Mouse (Mus musculus) lung, postnatal 25 days (tissue): Measurements from ENCODE around the gene Hk1.
"Not testable (repeated sequence)": the region's sequence is repeated elsewhere in the genome, so short reads cannot be mapped to it uniquely, and the experiment has no call there.

ENCODE experiments used
- DNase-seq: peaks from one replicate; pipeline ENCODE4 v3.0.0; 2022; ENCODE audit warnings: low spot score

The Hk1 gene

DNA sequence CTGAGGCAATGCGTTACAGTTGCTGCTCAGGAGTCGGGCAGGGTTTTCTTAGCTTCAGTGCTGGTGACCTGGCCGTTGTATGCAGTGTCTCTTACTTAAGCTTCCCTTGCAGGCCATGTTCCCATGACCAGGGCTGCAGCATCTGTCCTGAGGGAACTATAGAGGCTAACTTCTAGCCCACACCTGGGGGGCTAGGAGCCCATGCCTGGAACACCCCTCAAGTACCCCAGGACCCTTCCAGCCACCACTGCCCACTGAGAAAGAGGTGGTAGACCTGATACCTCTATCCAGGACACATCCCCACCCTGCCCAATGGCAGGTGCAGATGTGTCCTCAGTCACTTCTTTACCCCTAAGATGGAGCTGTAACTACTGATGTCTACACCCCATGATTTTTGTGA, 38.7 kb downstream of the Hk1 start:
- no peak for DNase-seq

DNA sequence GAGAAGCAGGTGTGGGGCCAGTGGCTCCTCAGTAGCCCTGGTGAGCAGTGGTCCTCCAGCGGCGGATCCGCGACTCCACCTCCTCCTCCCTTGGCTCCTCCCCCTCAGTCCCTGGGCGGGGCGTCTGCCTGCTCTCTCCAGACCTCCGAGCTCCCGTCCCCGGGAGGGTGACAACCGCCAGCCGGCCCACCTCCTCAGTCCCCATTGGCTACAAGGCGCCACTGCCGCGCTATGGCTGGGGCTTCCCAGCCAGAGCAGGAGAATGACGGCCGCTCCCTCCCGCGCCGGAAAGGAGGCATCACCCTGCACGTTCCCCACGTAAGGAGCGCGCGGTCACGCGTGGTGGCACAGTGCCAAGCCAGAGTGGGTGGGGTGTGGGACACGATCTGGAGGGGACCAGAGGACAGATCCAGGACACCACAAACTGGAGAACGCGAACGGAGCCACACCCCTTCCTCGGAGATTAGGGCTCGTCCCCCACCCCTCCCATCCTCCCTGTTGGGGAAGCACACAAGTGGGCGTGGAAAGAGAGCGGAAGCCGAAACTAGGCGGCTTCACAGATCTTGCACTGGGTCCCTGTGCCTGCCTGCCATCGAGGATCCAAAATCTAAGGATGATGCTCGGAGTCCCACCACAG, 39.5 kb downstream of the Hk1 start:
- peak; percentile 99 for DNase-seq

- peak; percentile 45 for DNase-seq
Measured at GRCm38 (mm10) chr10:62339211-62340094, 40.3 kb downstream of the Hk1 start.

DNA sequence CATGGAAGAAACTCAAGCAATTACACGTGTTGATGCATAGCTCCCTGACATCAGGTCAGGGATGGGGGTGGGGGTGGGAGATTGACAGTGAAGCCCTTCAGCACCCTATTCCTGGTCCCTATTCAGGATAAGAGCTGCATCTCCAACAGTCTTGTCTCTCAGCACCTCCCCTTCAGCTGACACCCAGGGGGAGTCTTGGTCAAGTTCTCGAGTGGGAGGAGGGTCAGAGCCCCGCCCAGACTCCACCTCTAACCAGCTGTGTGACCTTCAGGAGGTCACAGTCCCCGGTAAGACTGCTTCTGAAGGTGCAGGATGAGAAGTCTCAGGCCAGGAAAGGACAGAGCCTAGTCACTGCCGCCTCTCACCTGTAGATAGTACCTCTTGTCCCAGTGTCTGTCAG, 41.1 kb downstream of the Hk1 start:
- no peak for DNase-seq

GRCm38 (mm10) chr10:62338176-62338575, 41.5 kb downstream of the Hk1 start:
- no peak for DNase-seq

GRCm38 (mm10) chr10:62336601-62337578, 42.8 kb downstream of the Hk1 start:
- DNase-seq: peak; percentile 90

- no peak for DNase-seq
Measured at GRCm38 (mm10) chr10:62335423-62335776, 44.3 kb downstream of the Hk1 start.

DNA sequence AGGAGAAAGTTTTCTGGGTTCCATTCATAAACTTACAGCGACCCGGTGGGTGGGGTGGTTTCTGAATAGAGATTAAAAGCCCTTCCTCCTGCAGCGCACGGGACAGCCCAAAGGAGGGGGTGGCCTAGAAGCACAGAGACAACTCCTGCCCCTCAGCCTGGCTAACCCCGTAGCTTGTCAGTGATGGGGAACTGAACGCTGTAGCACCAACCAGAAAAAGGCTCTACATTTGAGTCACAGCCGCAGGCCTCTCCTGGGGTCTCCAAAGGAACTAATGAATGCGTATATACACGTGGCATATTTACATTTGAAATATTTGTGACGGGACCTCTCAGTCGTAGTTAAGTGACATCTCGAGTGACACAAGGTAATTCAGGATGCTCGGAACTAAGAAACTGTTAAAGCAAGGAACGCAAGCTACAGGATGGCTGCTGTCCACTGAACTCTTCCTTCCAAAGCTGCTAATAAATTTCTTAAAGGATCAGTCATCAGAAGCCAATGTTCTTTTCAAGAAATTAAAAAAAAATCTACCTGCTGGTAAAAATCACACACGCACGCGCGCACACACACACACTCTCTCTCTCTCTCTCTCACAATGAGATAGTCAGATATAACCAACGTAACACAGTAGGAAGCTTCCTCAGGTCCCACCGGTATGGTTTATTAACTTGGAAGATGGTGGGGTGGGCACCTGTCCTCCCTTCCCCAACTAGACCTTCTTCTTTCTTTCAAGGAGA, 44.9 kb downstream of the Hk1 start:
- DNase-seq: no peak

- no peak for DNase-seq
Measured at GRCm38 (mm10) chr10:62333269-62333668, 46.4 kb downstream of the Hk1 start.

DNA sequence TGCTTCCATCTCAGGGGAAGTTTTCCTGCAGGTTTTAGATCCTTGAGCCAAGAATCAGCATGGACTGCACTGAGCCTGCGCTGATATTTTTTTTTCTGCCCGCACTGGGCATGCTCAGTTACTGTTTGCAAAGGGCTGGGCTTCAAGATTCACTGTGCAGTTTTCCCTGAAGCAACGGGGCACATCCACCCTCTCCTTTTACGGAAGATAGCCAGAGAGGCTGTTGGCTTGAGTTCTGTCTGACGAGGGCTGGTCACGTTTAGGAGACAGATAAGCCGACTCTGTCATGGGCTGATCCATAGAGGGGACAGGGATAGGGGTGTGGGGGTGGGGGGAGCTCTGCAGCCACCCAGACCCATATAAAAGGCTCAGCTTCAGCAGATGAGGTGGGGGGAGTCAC, 47.2 kb downstream of the Hk1 start:
- peak; percentile 67 for DNase-seq

DNA sequence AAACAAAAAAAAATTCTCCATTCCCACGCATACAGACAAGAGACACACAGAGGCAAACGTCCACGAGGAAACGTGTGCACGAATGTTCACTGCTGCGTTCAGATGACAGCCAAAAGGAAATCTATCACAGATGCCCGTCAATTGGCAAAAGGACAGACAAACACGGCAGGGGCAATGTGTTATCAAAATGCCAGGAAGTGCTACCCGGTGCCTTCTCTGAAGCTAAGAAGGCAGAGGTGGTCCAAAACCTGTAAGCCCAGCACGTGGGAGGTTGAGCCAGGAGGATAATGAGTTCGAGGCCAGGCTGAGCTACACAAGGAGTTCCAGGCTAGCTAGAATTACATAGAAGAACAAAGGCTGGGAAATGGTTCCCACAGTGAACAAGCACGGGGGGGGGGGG, 47.9 kb downstream of the Hk1 start:
- no peak for DNase-seq

DNA sequence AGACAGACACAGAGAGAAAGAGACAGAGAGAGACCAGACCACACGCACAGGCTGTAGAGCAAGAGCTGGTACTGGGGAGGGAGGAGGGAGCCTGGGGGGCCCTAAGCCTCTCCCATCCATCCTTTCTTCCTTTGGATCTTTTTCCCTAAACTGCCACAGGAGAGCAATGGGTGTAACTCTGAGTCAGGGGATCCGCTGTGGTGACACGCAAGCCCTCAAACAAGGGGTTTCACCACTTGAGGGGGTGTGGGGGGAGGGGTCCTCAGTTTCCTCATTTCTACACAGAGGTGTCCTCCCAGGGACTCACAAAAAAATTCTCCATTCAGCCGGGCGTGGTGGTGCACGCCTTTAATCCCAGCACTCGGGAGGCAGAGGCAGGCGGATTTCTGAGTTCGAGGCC, 48.4 kb downstream of the Hk1 start:
- no peak for DNase-seq

- no peak for DNase-seq
Measured at GRCm38 (mm10) chr10:62329846-62330245, 49.9 kb downstream of the Hk1 start.

- no peak for DNase-seq
Measured at GRCm38 (mm10) chr10:62328886-62329412, 50.8 kb downstream of the Hk1 start.

GRCm38 (mm10) chr10:62327572-62328317, 52.0 kb downstream of the Hk1 start:
- peak; percentile 30 for DNase-seq

DNA sequence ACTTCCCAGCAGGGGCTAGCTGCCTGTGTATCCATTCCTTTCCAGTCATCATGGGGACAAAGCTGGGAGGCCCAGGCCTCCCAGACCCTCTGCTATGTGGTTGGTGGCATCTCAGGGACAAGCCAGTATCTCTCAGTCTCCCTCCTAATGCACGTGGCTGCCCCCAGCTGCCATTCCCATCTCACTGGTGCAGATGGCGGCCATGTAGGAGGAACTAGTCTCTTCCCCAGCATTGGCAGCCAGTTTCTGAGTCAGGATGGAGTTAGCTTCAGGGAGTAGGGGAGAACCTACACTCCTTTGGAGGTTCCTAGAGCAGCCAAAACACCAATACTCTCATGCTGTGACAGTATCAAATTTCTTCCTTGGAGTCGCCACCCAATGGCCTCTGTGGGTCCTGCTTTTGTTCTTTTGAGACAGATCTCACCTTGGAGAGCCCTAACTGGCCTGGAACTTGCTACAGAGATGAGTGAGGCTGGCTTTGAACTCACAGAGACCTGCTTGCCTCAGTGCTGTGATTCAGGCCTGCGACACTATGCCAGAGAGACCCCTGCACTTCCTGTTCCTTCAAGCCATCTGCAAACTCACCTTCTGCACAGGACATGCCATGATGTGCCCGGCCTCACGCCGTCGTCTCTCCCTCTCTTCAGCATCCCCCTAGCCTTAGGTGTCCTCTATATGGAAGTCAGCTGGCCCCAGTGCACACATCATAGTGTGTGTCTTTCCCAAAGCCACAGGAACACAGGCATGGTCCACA, 52.7 kb downstream of the Hk1 start:
- DNase-seq: no peak

DNA sequence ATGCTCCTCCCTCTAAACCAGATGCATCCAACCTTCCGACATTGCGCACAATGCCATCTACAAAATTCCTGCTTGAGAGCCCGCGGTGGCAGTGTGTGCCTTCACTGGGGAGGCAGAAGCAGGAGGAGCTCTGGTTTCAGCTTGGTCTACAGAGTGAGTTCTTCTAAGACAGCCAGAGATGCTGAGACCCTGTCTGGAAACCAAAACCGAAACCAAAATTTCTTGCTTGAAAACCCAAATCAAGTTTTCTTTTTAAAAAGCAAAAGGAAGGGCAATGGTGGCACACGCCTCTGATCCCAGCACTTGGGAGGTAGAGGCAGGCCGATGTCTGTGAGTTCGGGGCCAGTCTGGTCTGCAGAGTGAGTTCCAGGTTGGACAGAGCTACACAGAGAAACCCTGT, 53.7 kb downstream of the Hk1 start:
- DNase-seq: no peak

- not testable (repeated sequence) for DNase-seq
Measured at GRCm38 (mm10) chr10:62322821-62323220, 56.9 kb downstream of the Hk1 start.

GRCm38 (mm10) chr10:62321457-62321856, 58.3 kb downstream of the Hk1 start:
- DNase-seq: no peak

- DNase-seq: peak; percentile 42
Measured at GRCm38 (mm10) chr10:62320402-62320978, 59.2 kb downstream of the Hk1 start.
